ENCODE assay signal across 8 mouse cellular contexts in the genomic region with DNA sequence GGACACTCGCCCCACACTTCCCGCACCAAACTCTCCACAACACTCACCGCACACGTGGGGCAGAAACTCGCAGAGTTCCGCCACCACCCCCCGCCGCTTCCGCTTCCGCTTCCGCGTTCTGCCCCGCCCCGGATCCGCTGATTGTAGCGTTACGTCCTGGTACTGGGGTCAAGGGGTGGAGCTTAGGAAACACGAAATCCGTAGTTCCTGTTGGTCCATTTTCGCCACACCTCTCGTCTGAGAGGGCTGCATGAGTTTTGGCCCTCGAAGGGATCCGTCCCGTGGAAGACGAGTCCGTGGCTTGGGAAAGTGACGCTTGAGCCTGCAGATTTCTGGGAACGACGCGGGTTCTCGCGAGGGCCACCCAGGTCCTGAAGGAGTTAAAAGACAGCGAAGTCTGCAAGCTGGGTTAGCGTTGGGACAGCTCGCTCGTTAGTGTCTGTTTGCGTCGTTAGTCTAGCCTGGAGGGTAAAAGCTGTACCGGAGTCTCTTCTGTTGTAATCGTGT. TPM values are rescaled to one million over a fixed set of nuclear protein-coding genes. Genes with fewer than 3 reads are reported as not detected.
DNase-seq lines count a peak whose midpoint lies in the region; ATAC-seq and TF ChIP-seq lines count a peak whose summit lies in the region.

Gene Pum3 (minus strand): TSS at position 81 of the 507 bp plus-strand sequence.

- peaks cover 21% of the 10 kb centered on the region for H3K36me3 ChIP-seq in forebrain, embryonic 10.5 days (replicated peaks)
- H3K36me3 ChIP-seq in heart, embryonic 15.5 days = peaks cover 11% of the 10 kb centered on the region
- H3K36me3 ChIP-seq in liver, embryonic 14.5 days (replicated peaks; ENCODE audit: control insufficient read depth, insufficient read depth, low read depth) = peaks cover 7% of the 10 kb centered on the region
- no peaks in the 10 kb centered on the region for H3K36me3 ChIP-seq in neural tube, embryonic 11.5 days (ENCODE audit: control insufficient read depth, insufficient read depth, low read length)
- H3K36me3 ChIP-seq in stomach, postnatal 0 days (ENCODE audit: control insufficient read depth, insufficient read depth, low read length) = 0 out of 2 replicates have a peak, but pooled peaks cover 2% of the 10 kb centered on the region

- H3K4me2 ChIP-seq in heart, embryonic 15.5 days = peak within 1 kb of the TSS; percentile 87
- H3K4me2 ChIP-seq in liver, embryonic 14.5 days (ENCODE audit: low read depth) = peak within 1 kb of the TSS; percentile 93
- peak within 1 kb of the TSS; percentile 65 for H3K4me2 ChIP-seq in neural tube, embryonic 11.5 days (ENCODE audit: low read depth)
- peak within 1 kb of the TSS; percentile 70 for H3K4me2 ChIP-seq in stomach, postnatal 0 days (replicated peaks; ENCODE audit: low read depth)

- H3K9ac ChIP-seq in heart, embryonic 15.5 days = peak within 1 kb of the TSS; percentile 79
- peak within 1 kb of the TSS; percentile 83 for H3K9ac ChIP-seq in liver, embryonic 14.5 days (replicated peaks)
- H3K9ac ChIP-seq in neural tube, embryonic 11.5 days (ENCODE audit: low read length) = peak within 1 kb of the TSS; percentile 80
- peak within 1 kb of the TSS; percentile 78 for H3K9ac ChIP-seq in stomach, postnatal 0 days (ENCODE audit: low read length)

- peak within 1 kb of the TSS; percentile 90 for H3K27ac ChIP-seq in forebrain, embryonic 10.5 days
- H3K27ac ChIP-seq in heart, embryonic 15.5 days = peak within 1 kb of the TSS; percentile 94
- peak within 1 kb of the TSS; percentile 69 for H3K27ac ChIP-seq in liver, embryonic 14.5 days
- H3K27ac ChIP-seq in neural tube, embryonic 11.5 days (ENCODE audit: low read depth, low read length) = peak within 1 kb of the TSS; percentile 72
- H3K27ac ChIP-seq in stomach, postnatal 0 days (replicated peaks) = peak within 1 kb of the TSS; percentile 91

- H3K4me1 ChIP-seq in forebrain, embryonic 10.5 days = peaks cover 22% of the 10 kb centered on the region
- peaks cover 16% of the 10 kb centered on the region for H3K4me1 ChIP-seq in heart, embryonic 15.5 days (replicated peaks)
- peaks cover 3 to 12% of the 10 kb centered on the region in 2 experiments for H3K4me1 ChIP-seq in liver, embryonic 14.5 days (replicated peaks; ENCODE audit: control insufficient read depth in 2 of 2, insufficient read depth in 2 of 2, low read length in 1 of 2)
- peaks cover 5% of the 10 kb centered on the region; the same call in 1 of the 2 replicates for H3K4me1 ChIP-seq in neural tube, embryonic 11.5 days (ENCODE audit: control insufficient read depth, insufficient read depth, low read length)
- peaks cover 3% of the 10 kb centered on the region; the same call in 1 of the 2 replicates for H3K4me1 ChIP-seq in stomach, postnatal 0 days (replicated peaks; ENCODE audit: control insufficient read depth, insufficient read depth)

- TF ChIP-seq EP300 in liver, embryonic 14.5 days (IDR thresholded peaks at IDR 0.05; ENCODE audit: low read depth) = peak; percentile 67
- peak; percentile 98 for TF ChIP-seq EP300 in stomach, postnatal 0 days (optimal IDR thresholded peaks at IDR 0.05)

- H3K9me3 ChIP-seq in forebrain, embryonic 10.5 days = no peaks in the 10 kb centered on the region
- no peaks in the 10 kb centered on the region for H3K9me3 ChIP-seq in heart, embryonic 15.5 days (replicated peaks)
- no peaks in the 10 kb centered on the region for H3K9me3 ChIP-seq in liver, embryonic 14.5 days (ENCODE audit: control insufficient read depth, low read length)
- no peaks in the 10 kb centered on the region for H3K9me3 ChIP-seq in neural tube, embryonic 11.5 days (ENCODE audit: control insufficient read depth, low read length)
- H3K9me3 ChIP-seq in stomach, postnatal 0 days (ENCODE audit: control insufficient read depth, low read length) = no peaks in the 10 kb centered on the region

- H3K27me3 ChIP-seq in forebrain, embryonic 10.5 days (ENCODE audit: poor library complexity, severe bottlenecking) = no peaks in the 10 kb centered on the region
- no peaks in the 10 kb centered on the region for H3K27me3 ChIP-seq in heart, embryonic 15.5 days
- no peaks in the 10 kb centered on the region for H3K27me3 ChIP-seq in liver, embryonic 14.5 days (ENCODE audit: control insufficient read depth, insufficient read depth, low read length)
- H3K27me3 ChIP-seq in neural tube, embryonic 11.5 days (ENCODE audit: control insufficient read depth, insufficient read depth, low read length) = no peaks in the 10 kb centered on the region
- H3K27me3 ChIP-seq in stomach, postnatal 0 days (ENCODE audit: control insufficient read depth, insufficient read depth, low read length) = no peaks in the 10 kb centered on the region

- under 1% methylated on average over 40 of the region's 40 CpGs for WGBS in forebrain, embryonic 10.5 days
- WGBS in heart, embryonic 15.5 days = under 1% methylated on average over 40 of the region's 40 CpGs
- WGBS in liver, embryonic 14.5 days (ENCODE audit: insufficient replicate concordance) = under 1% methylated on average over 40 of the region's 40 CpGs
- under 1% methylated on average over 40 of the region's 40 CpGs for WGBS in neural tube, embryonic 11.5 days
- under 1% methylated on average over 39 of the region's 40 CpGs for WGBS in stomach, postnatal 0 days

- TF ChIP-seq CTCF in liver, embryonic 14.5 days (IDR thresholded peaks at IDR 0.05; ENCODE audit: low read depth) = no peak
- TF ChIP-seq CTCF in stomach, postnatal 0 days (IDR thresholded peaks at IDR 0.05; ENCODE audit: low read depth) = no peak

- peak within 1 kb of the TSS; percentile 89 for H3K4me3 ChIP-seq in forebrain, embryonic 10.5 days
- peak within 1 kb of the TSS; percentile 77 for H3K4me3 ChIP-seq in heart, embryonic 15.5 days
- peak within 1 kb of the TSS; percentile 66 to 97 for H3K4me3 ChIP-seq in liver, embryonic 14.5 days (ENCODE audit: insufficient read depth in 1 of 2, low read depth in 2 of 2, low read length in 2 of 2)
- H3K4me3 ChIP-seq in neural tube, embryonic 11.5 days (ENCODE audit: low read depth, low read length) = peak within 1 kb of the TSS; percentile 76
- H3K4me3 ChIP-seq in stomach, postnatal 0 days (ENCODE audit: low read depth, low read length) = peak within 1 kb of the TSS; percentile 78

- peak; percentile 83 to 89 for DNase-seq in CD8-positive naive resting alpha-beta T cell, adult 2 months (ENCODE audit: low read depth in 2 of 2, low spot score in 2 of 2)
- peak; percentile 93 for DNase-seq in c-Kit-positive CD71-negative TER-119-negative erythroid progenitor cells, embryonic 14.5 days (ENCODE audit: low read depth)
- DNase-seq in forebrain, embryonic 10.5 days (ENCODE audit: extremely low spot score, low spot score) = peak; percentile 96
- DNase-seq in kidney, postnatal 25 days = peak; percentile 98 to 99
- peak; percentile 97 for DNase-seq in liver, embryonic 14.5 days (ENCODE audit: low read depth in 3 of 3, low spot score in 3 of 3)
- DNase-seq in neural tube, embryonic 11.5 days (ENCODE audit: low spot score) = peak; percentile 96
- DNase-seq in stomach, postnatal 0 days (ENCODE audit: low spot score) = peak; percentile 97

- peak; percentile 98 for ATAC-seq in heart, embryonic 15.5 days (replicated peaks; ENCODE audit: insufficient number of reproducible peaks, insufficient read depth, low FRiP score, low read depth)
- peak; percentile 98 for ATAC-seq in liver, embryonic 14.5 days (ENCODE audit: insufficient read depth)
- ATAC-seq in neural tube, embryonic 11.5 days (ENCODE audit: insufficient read depth, low FRiP score, low TSS enrichment) = peak; percentile 95
- ATAC-seq in stomach, postnatal 0 days (ENCODE audit: low FRiP score, low TSS enrichment) = peak; percentile 98

RNA-seq across cellular contexts. Expression of gene Pum3, which starts in this region (rescaled TPM):
- polyA plus RNA-seq in forebrain, embryonic 10.5 days (2016; fragmentation: Nextera tagmentation; extraction: Ambion mirVana) = 97.2 and 102 TPM in 2 replicates
- polyA plus RNA-seq in heart, embryonic 15.5 days (2015; fragmentation: Nextera tagmentation; extraction: Ambion mirVana) = 44.3 and 49.9 TPM in 2 replicates
- polyA plus RNA-seq in liver, embryonic 14.5 days (2012; rRNA removed) = 7.8 and 14.0 TPM in 2 replicates
- 38.2 and 41.4 TPM in 2 replicates for polyA plus RNA-seq in liver, embryonic 14.5 days (2014; fragmentation: Nextera tagmentation; extraction: Ambion mirVana)
- polyA plus RNA-seq in neural tube, embryonic 11.5 days (2014; fragmentation: Nextera tagmentation; extraction: Ambion mirVana) = 78.0 and 89.0 TPM in 2 replicates
- 45.5 and 45.6 TPM in 2 replicates for polyA plus RNA-seq in stomach, postnatal 0 days (2015; fragmentation: Nextera tagmentation; extraction: Ambion mirVana)

Comparison
In these comparisons a context has a peak if more than half of its experiments do, and no peak if none do; other contexts are left out.
1. Peak in every context shown above with its lines: DNase-seq, ATAC-seq, H3K4me3 ChIP-seq and H3K27ac ChIP-seq.